Mouse (Mus musculus): Measurements from ENCODE around the gene Flad1. TPM values are rescaled to one million over a fixed set of nuclear protein-coding genes. Genes with fewer than 3 reads are reported as not detected.

Gene Flad1
- total RNA-seq, 1 experiment, result 20.3 TPM

DNA sequence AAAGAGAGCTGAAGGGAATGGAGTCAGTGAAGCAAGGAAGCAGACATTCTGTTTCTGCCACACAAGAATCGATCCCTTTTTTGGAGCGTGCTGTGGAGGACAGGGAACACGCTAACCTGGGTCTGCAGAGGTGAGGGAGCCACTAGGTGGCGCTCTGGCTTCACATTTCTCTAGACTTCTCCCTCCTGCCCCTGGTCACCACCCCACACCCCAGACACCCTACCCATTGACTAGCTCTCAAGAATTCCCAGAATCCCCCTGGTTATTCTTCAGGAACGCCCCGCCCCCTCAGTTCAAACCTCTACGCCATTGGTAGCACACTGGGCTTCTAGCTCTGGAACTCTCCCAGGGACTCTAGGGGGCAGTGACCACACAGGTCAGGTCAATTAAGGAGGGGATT, 37.9 kb upstream of the Flad1 start:
- Histone ChIP-seq H3K9me3 (ENCODE audit: control insufficient read depth, insufficient read depth, low read depth, low read length) (no peaks in the 10 kb centered on the region), H3K27ac (ENCODE audit: insufficient read depth, low read depth, low read length, poor library complexity, severe bottlenecking) (no peak overlapping the region), H3K9ac (ENCODE audit: insufficient read depth, low read depth, low read length, poor library complexity, severe bottlenecking) (peak overlapping the region; percentile 42; the same call in 1 of the 2 replicates), H3K4me3 (ENCODE audit: insufficient read depth in 1 of 2, low read depth in 1 of 2, low read length in 2 of 2, poor library complexity in 1 of 2, severe bottlenecking in 1 of 2) (peak overlapping the region; percentile 45 to 46), H3K36me3 (ENCODE audit: control insufficient read depth, insufficient read depth, low read length, poor library complexity, severe bottlenecking) (peaks cover 7% of the 10 kb centered on the region; the same call in 1 of the 2 replicates), H3K4me1 (ENCODE audit: control insufficient read depth in 2 of 2, insufficient read depth in 2 of 2, low read length in 2 of 2, poor library complexity in 1 of 2) (peaks cover 0 to 14% of the 10 kb centered on the region in 2 experiments; a peak in 2 of 4 replicates)
- no peak for TF ChIP-seq MAFK (IDR thresholded peaks at IDR 0.05; ENCODE audit: insufficient read depth, low read depth, low read length)
- 0 out of 2 replicates have a peak, but pooled peaks have one; percentile 3 for TF ChIP-seq ZC3H11A (IDR thresholded peaks at IDR 0.05; ENCODE audit: borderline replicate concordance, low read depth, low read length)
- in situ Hi-C loops (cut with MboI; ENCODE audit: low sequenced_read_pairs in 2 of 2, unreplicated experiment in 2 of 2), result no loop called here
- DNase-seq (ENCODE audit: low read depth, low spot score), result peak; percentile 98

DNA sequence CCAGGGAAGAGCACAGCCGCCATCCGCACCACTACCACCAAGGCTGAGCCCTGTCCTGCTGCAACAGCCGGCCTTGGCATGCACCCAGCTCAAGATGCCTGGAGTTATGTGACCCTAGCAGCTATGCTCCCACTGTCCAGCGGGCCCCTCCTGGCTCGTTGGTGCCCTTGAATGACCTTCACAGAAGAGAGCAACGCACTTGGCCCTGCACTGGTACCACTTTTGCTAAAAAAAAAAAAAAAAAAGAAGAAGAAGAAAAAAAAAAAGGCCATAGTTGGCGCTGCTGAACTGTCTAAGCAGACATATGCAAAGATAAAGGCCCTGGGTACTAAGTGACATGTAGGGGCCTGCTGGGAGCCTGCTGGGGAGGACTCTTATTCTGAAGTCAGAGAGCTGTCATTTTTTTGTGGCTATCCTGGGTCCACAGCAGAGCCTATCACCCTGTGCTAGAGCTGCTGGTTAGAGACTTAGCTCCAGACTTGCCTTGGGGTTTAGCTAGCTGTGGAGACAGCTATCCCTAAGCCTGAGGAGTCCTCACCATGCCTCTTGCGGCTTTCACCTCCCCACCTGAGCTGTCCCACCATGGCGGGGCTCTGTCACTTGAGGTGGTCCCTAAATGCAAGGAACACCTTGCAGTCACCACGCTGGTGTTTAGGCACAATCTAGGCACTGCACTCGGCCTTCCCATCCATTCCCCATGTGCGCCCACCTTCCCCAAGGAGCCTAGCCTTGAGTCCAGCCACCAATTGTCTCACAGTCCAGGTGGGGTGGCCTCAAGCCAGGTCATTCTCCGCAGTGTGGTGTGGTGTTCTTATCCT, 37.3 kb upstream of the Flad1 start:
- in situ Hi-C loops (cut with MboI; ENCODE audit: low sequenced_read_pairs in 2 of 2, unreplicated experiment in 2 of 2), result no loop called here
- no peak for DNase-seq (ENCODE audit: low read depth, low spot score)
- H3K4me3 ChIP-seq (ENCODE audit: insufficient read depth in 1 of 2, low read depth in 1 of 2, low read length in 2 of 2, poor library complexity in 1 of 2, severe bottlenecking in 1 of 2), result peak overlapping the region; percentile 45 to 46

DNA sequence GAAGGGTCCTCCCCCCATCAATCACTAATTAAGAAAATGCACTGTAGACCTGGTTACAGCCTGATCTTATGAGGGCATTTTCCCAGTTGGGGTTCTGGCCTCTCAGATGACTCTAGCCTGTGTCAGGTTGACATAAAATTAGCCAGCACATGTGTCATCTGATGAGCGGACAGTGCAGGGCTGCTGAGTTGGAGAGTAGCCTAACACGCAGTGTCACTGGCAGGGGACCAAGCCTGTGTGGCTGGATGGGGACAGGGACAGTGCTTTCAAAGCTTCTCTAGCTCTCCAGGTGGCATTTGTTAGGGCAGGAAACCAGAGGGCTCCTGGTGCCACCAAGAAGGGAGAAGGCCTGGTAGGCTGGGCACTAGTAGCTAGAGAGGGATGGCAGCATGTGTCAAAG, 29.0 kb upstream of the Flad1 start:
- H3K9me3 ChIP-seq (ENCODE audit: control insufficient read depth, insufficient read depth, low read depth, low read length), result no peaks in the 10 kb centered on the region
- no peak overlapping the region for H3K9ac ChIP-seq (ENCODE audit: insufficient read depth, low read depth, low read length, poor library complexity, severe bottlenecking)
- in situ Hi-C loops (cut with MboI; ENCODE audit: low sequenced_read_pairs in 2 of 2, unreplicated experiment in 2 of 2), result no loop called here
- TF ChIP-seq ZC3H11A (IDR thresholded peaks at IDR 0.05; ENCODE audit: borderline replicate concordance, low read depth, low read length), result no peak
- no peak for TF ChIP-seq MAFK (IDR thresholded peaks at IDR 0.05; ENCODE audit: insufficient read depth, low read depth, low read length)
- TF ChIP-seq HCFC1 (IDR thresholded peaks at IDR 0.05; ENCODE audit: borderline replicate concordance, insufficient read depth, low read length), result no peak
- no peak for TF ChIP-seq CHD2 (IDR thresholded peaks at IDR 0.05; ENCODE audit: low read depth, low read length)
- TF ChIP-seq ZNF384 (IDR thresholded peaks at IDR 0.05; ENCODE audit: low read depth, low read length), result no peak
- H3K4me1 ChIP-seq (ENCODE audit: control insufficient read depth in 2 of 2, insufficient read depth in 2 of 2, low read length in 2 of 2, poor library complexity in 1 of 2), result peaks cover 3 to 11% of the 10 kb centered on the region in 2 experiments; a peak in 2 of 4 replicates
- no peak overlapping the region for H3K27ac ChIP-seq (ENCODE audit: insufficient read depth, low read depth, low read length, poor library complexity, severe bottlenecking)
- H3K4me3 ChIP-seq (ENCODE audit: insufficient read depth in 1 of 2, low read depth in 1 of 2, low read length in 2 of 2, poor library complexity in 1 of 2, severe bottlenecking in 1 of 2), result no peak overlapping the region
- no peak for DNase-seq (ENCODE audit: low read depth, low spot score)
- peaks cover 3% of the 10 kb centered on the region; the same call in 1 of the 2 replicates for H3K36me3 ChIP-seq (ENCODE audit: control insufficient read depth, insufficient read depth, low read length, poor library complexity, severe bottlenecking)

More for the DNA sequence above, 37.3 kb upstream of the Flad1 start:
- TF ChIP-seq ZNF384 (IDR thresholded peaks at IDR 0.05; ENCODE audit: low read depth, low read length), result peak; percentile 82
- TF ChIP-seq HCFC1 (IDR thresholded peaks at IDR 0.05; ENCODE audit: borderline replicate concordance, insufficient read depth, low read length), result no peak
- TF ChIP-seq ZC3H11A (IDR thresholded peaks at IDR 0.05; ENCODE audit: borderline replicate concordance, low read depth, low read length), result no peak
- no peak for TF ChIP-seq CHD2 (IDR thresholded peaks at IDR 0.05; ENCODE audit: low read depth, low read length)
- no peak for TF ChIP-seq MAFK (IDR thresholded peaks at IDR 0.05; ENCODE audit: insufficient read depth, low read depth, low read length)
- Histone ChIP-seq H3K9me3 (ENCODE audit: control insufficient read depth, insufficient read depth, low read depth, low read length) (no peaks in the 10 kb centered on the region), H3K36me3 (ENCODE audit: control insufficient read depth, insufficient read depth, low read length, poor library complexity, severe bottlenecking) (peaks cover 7% of the 10 kb centered on the region; the same call in 1 of the 2 replicates), H3K9ac (ENCODE audit: insufficient read depth, low read depth, low read length, poor library complexity, severe bottlenecking) (peak overlapping the region; percentile 42; the same call in 1 of the 2 replicates), H3K27ac (ENCODE audit: insufficient read depth, low read depth, low read length, poor library complexity, severe bottlenecking) (no peak overlapping the region), H3K4me1 (ENCODE audit: control insufficient read depth in 2 of 2, insufficient read depth in 2 of 2, low read length in 2 of 2, poor library complexity in 1 of 2) (peaks cover 0 to 14% of the 10 kb centered on the region in 2 experiments; a peak in 2 of 4 replicates)

DNA sequence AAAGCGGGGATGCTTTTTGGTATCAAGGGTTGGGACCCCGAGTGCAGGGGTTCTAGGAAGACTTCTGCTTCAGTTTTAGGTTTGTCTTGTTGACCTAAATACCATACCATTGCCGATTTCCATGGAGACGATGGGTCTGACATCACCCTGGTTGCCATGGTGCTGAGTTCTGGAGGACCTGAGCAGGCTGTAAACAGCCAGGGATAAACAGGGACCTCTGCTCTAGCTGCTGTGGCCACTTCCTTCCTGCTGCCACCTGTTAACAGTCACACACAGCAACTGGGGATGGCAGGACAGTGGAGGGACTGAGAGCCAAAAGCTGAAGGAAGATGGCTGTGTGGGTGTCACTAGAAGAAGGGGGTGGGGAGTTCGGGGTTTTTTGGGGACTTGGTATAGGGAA, 25.6 kb upstream of the Flad1 start:
- no peak for DNase-seq (ENCODE audit: low read depth, low spot score)
- Histone ChIP-seq H3K4me1 (ENCODE audit: control insufficient read depth in 2 of 2, insufficient read depth in 2 of 2, low read length in 2 of 2, poor library complexity in 1 of 2) (peaks cover 3 to 22% of the 10 kb centered on the region in 2 experiments; a peak in 2 of 4 replicates), H3K9ac (ENCODE audit: insufficient read depth, low read depth, low read length, poor library complexity, severe bottlenecking) (peak overlapping the region; percentile 72; the same call in 1 of the 2 replicates), H3K27ac (ENCODE audit: insufficient read depth, low read depth, low read length, poor library complexity, severe bottlenecking) (peak overlapping the region; percentile 61; the same call in 1 of the 2 replicates), H3K36me3 (ENCODE audit: control insufficient read depth, insufficient read depth, low read length, poor library complexity, severe bottlenecking) (peaks cover 15% of the 10 kb centered on the region), H3K4me3 (ENCODE audit: insufficient read depth in 1 of 2, low read depth in 1 of 2, low read length in 2 of 2, poor library complexity in 1 of 2, severe bottlenecking in 1 of 2) (peak overlapping the region; percentile 66 to 77), H3K9me3 (ENCODE audit: control insufficient read depth, insufficient read depth, low read depth, low read length) (no peaks in the 10 kb centered on the region)
- TF ChIP-seq ZNF384 (IDR thresholded peaks at IDR 0.05; ENCODE audit: low read depth, low read length), result no peak
- TF ChIP-seq HCFC1 (IDR thresholded peaks at IDR 0.05; ENCODE audit: borderline replicate concordance, insufficient read depth, low read length), result no peak
- TF ChIP-seq CHD2 (IDR thresholded peaks at IDR 0.05; ENCODE audit: low read depth, low read length), result no peak
- no peak for TF ChIP-seq ZC3H11A (IDR thresholded peaks at IDR 0.05; ENCODE audit: borderline replicate concordance, low read depth, low read length)
- TF ChIP-seq MAFK (IDR thresholded peaks at IDR 0.05; ENCODE audit: insufficient read depth, low read depth, low read length), result no peak
- in situ Hi-C loops (cut with MboI; ENCODE audit: low sequenced_read_pairs in 2 of 2, unreplicated experiment in 2 of 2), result no loop called here

Data from ES-E14 (cell line).